Mouse (Mus musculus) left cerebral cortex, postnatal 4 days (tissue): ENCODE measurements around the gene Nus1. TPM values are rescaled to one million over a fixed set of nuclear protein-coding genes. Genes with fewer than 3 reads are reported as not detected.

Source experiments
- DNase-seq: peaks from one replicate; pipeline ENCODE4 v3.0.0-alpha.2; 2022
- intact Hi-C: fragments of 180-260 bp; cut with DNase I; formaldehyde crosslinking; loops from one replicate; pipeline ENCODE4 v1.15.1; 2025
- total RNA-seq, 2 experiments: library from RNA; stranded (reverse); gene quantifications; 2 replicates each; pipeline ENCODE4 v1.2.3; 2021

Gene Nus1
- total RNA-seq, 2 experiments from 2014 or later = 60.4 to 61.3 TPM

GRCm38 (mm10) chr10:52415020-52415419 lies 2.3 kb upstream of the Nus1 start:
- no peak for DNase-seq
- intact Hi-C loops = loop anchor here (5.0 to 10.0 kb wide), 2 partner anchors 280 to 462 kb away; partner anchors contain the start of gene Slc35f1

DNA sequence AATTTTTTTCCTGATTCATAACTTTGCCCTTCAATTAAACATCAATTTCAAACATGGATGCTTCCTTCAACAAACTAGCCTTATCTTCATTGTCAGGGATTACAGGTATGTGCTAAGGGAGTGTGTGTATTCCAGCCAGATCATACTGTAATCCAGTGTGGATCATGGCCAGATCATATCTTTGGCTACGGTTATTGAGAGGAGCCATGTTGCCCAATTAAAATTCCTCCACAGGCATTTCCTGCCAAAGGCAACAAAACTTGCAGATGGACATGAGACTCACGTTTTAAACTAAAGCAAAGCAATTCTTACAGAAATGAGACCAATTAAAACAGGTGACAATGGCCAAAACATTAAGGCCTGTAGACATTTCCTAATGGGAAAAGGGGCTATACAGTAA lies 889 bp upstream of the Nus1 start:
- intact Hi-C loops = loop anchor here (5.0 to 10.0 kb wide), 2 partner anchors 278 to 461 kb away; partner anchors contain the start of gene Slc35f1

DNA sequence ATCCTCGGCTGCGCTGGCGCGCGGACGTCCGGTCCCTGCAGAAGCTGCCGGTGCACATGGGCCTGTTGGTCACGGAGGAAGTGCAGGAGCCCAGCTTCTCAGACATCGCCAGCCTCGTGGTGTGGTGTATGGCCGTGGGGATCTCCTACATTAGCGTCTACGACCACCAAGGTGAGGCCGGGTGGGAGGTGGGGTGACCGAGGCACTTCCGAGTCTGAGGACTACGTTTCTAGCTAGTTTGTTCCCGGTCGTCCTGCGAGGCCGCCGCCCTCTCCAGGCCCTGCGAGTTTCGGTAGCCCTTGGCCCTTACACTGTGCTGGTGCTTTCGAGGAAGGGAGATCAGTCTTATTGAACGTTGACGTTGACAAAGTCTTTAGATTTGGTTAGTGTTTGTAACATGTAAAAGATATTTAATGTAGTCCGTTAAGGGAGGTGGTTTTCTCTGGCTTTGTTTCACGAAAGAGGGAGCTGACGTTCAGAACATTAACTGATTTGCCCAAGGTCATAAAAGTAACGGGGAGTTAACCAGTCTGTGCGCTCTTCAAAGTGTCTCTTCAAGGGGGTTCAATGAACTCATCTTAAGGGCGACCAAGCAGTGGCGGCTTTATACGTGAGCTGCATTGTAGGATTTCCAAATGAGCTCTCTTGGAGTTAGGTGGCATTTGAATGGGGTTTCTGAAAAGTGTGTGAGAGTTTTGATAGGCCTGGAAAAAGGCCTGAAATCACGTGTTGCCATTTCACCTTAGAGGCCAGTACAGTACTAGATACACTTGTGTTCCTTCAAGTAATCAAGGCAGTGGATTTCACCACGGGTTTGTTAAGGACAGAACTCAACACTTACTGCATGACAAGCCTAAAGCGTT lies 882 bp downstream of the Nus1 start:
- intact Hi-C loops = loop anchor here (5.0 to 10.0 kb wide), 2 partner anchors 277 to 459 kb away; partner anchors contain the start of gene Slc35f1
- no peak for DNase-seq

More for the DNA sequence above, 889 bp upstream of the Nus1 start:
- DNase-seq = no peak

DNA sequence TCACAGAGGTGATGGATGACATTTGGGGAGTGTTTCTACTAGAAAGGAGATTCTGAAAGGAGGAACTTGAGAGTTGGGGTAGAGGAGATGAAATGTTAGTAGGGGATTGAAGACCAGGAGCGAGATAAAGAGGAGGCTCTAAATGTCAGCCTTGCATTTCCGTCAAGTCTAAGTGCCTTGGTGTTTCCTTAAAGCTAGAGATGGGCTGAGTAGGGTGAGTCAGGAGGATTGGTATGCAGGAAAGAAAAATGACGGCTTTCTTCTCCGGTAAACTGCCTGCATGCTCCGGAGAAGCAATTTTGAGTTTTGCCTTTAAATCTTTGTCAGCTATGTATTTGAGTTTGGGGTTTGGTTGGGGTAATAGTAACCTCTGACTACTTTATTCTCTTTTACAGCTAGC lies 1.6 kb downstream of the Nus1 start:
- intact Hi-C loops = loop anchor here (5.0 to 10.0 kb wide), 2 partner anchors 276 to 458 kb away; partner anchors contain the start of gene Slc35f1
- no peak for DNase-seq

DNA sequence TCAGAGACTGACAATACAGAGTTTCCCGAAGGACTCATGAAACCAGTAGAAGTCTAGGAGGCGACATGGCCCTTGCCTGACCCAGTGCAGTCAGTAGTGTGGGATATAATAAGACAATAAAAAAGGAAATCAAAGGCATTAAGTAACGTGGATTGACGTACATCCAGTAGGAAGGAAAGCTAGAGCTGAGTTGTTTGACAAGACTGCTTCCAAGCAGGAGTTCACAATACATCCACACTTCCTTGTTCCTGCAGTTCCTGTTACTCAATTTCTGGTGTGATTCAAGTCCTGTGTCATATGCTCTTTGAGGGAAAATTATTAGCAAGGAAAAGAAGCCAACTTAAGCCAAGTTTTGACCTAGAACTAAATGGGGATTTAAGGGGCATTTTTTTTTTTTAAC lies 2.1 kb downstream of the Nus1 start:
- intact Hi-C loops = loop anchor here (5.0 to 10.0 kb wide), 2 partner anchors 275 to 458 kb away; partner anchors contain the start of gene Slc35f1
- no peak for DNase-seq

- intact Hi-C loops = loop anchor here (10.0 kb wide), 1 partner anchor 904 kb away; no protein-coding TSS in a partner anchor
- no peak for DNase-seq
Measured at GRCm38 (mm10) chr10:52420526-52420925, 3.2 kb downstream of the Nus1 start.

DNA sequence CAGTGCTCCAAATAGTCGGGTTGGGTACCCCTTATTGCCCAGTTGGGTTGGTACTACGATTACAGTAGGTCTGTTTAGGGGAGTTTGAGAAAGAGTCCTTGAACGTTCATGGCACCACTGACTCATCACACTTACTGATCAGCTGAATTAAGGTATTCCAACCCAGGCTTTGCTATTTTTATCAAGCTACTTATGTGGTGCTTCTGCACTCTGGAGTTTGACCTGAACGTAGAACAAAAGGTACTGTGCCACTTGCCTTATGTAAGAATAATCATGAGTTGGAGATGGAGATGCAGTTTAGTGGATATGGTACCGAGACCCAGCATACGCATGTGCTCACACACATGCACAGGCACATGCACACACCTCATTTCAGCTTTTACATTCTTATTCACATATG lies 4.4 kb downstream of the Nus1 start:
- intact Hi-C loops = loop anchor here (10.0 kb wide), 1 partner anchor 903 kb away; no protein-coding TSS in a partner anchor
- no peak for DNase-seq

DNA sequence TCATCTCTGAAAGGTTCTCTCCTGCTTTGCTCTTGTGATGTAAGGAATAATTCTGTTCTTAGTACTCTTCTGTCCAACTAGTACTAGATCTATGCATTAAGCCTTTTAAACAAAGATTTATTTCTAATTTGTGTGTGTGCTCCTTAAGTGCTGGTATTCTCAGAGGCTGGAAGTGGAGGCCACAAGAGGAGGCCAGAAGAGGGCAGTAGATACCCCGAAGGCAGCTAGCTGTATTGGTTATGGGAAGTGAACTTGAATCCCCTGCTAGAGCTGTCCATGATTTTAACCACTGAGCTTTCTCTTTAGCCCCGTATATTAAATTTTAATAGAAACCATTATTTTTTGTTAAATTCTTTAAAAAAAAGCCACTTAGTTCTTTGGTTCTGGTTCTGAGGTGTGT lies 5.8 kb downstream of the Nus1 start:
- DNase-seq = no peak
- intact Hi-C loops = loop anchor here (10.0 kb wide), 1 partner anchor 902 kb away; no protein-coding TSS in a partner anchor

DNA sequence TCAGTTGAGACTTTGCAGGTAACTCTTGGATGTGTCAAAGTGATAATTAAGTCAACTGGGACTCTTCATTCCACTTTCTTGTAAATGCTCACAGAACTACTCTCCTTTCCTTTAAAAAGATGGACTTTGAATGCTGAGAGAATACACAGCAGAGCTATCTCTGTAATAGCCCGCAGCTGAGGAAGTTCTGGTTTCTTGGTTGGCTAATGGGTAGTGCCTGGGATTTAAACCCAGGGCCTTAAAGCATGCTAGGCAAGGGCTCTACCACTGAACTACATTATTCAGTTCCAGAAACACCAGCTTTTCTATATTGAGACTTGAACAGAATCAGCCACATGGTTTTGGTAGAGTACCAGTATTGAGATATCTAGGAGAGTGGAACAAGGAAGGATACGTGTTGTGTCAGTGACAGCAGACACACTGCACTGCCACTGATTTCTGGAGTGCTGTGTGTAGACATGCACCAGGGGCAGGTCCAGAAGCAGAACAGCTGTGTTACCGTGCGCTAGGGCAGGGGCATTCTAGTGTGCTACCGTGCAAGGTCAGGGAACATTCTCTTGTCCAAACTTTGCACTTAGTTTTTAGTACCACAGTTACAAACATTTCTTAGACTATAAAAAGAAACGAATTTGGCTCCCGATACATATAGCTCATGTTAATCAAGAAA lies 9.1 kb downstream of the Nus1 start:
- intact Hi-C loops = loop anchor here (10.0 kb wide), 1 partner anchor 898 kb away; no protein-coding TSS in a partner anchor
- DNase-seq = no peak

DNA sequence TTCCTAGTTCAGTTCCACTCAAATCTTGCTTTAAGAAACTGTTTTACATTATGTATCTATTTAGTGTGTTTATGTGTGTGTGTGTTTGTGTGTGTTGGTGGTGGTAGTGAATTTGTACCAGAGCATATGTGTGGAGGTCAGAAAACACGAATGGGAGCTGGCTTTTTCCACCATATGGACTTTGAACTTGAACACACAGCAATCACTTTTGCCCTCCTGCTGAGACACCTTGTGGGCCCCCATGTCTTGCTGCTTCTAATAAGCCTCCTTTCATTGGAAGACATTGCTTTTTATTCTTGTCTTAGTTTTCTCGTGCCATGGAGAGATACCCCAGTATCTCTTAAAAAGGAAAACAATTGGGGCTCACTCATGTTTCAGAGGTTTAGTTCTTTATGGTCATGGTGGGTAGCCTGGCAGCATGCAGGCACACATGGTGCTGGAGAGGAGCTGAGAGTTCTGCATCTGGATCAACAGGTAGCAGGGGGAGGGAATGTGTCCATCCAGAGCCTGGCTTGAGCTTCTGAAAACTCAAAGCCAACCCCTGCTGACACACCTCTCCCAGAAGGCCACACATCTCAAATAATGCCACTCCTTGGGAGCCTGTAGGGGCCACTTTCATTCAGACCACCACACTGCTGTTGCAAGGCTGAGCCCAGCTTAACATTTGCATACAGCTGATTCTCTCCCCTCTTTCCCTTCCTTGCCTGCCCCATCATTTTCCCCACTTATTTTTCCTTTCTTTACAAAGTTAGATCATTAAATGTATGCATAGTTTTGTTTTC lies 10.5 kb downstream of the Nus1 start:
- DNase-seq = no peak
- intact Hi-C loops = loop anchor here (10.0 kb wide), 1 partner anchor 897 kb away; no protein-coding TSS in a partner anchor

- intact Hi-C loops = no loop called here
- DNase-seq = no peak
Measured at GRCm38 (mm10) chr10:52430953-52431352, 13.6 kb downstream of the Nus1 start.

GRCm38 (mm10) chr10:52434836-52435235 lies 17.5 kb downstream of the Nus1 start:
- intact Hi-C loops = no loop called here
- DNase-seq = no peak

DNA sequence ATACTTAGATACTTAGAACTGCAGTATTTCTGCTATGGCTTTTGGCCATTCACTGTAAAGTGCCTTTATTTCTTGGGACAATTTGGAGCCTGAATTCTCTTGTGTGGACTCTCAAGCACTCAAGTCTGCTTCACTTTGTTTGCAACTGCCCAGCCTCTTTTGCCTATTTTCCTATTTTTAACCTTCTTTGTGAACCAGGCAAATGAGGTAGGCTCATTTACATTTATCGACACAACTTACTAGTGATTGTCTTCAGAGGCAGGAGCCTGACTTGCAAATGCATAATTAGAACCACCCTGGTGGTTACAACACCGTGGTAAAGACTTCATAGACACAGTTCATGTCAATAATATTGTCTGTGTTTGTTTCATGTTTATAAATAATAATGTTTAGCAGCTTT lies 43.3 kb downstream of the Nus1 start:
- intact Hi-C loops = no loop called here
- no peak for DNase-seq

GRCm38 (mm10) chr10:52463941-52464739 lies 46.8 kb downstream of the Nus1 start:
- DNase-seq = no peak
- intact Hi-C loops = no loop called here

- intact Hi-C loops = no loop called here
- no peak for DNase-seq
Measured at GRCm38 (mm10) chr10:52471520-52471919, 54.2 kb downstream of the Nus1 start.

Other genes with a start within 250 kb of the Nus1 start
- not detected for gene Ros1, start 222.3 kb upstream of the Nus1 start, total RNA-seq
- 10 to 100 TPM; 11.6 to 12.6 TPM for gene Dcbld1, start 183.9 kb upstream of the Nus1 start, total RNA-seq
- not detected for gene Gm26741, start 58.8 kb upstream of the Nus1 start, total RNA-seq
- gene Gopc, start 35.4 kb upstream of the Nus1 start, total RNA-seq = 10 to 100 TPM; 46.3 to 49.7 TPM
- gene Nepn, start 28.6 kb upstream of the Nus1 start, total RNA-seq = not detected